Mouse (Mus musculus) G1E (cell line): ENCODE data around the gene Pnpo.

ENCODE experiments used
- CTCF ChIP-seq: IDR thresholded peaks from 2 replicates; pipeline ENCODE4 v1.5.1; 2012; ENCODE audit warnings: low read depth, low read length, inconsistent platforms, mixed read lengths
- GATA1 ChIP-seq: IDR thresholded peaks from 2 replicates; pipeline ENCODE4 v1.6.1; 2012; ENCODE audit warnings: borderline replicate concordance, low read length, inconsistent platforms, mixed read lengths
- GATA2 ChIP-seq: IDR thresholded peaks from 2 replicates; pipeline ENCODE4 v1.6.1; 2012; ENCODE audit warnings: low read depth, low read length, inconsistent platforms, borderline replicate concordance
- POLR2AphosphoS5 ChIP-seq: IDR thresholded peaks from 2 replicates; pipeline ENCODE4 v1.6.1; 2012; ENCODE audit warnings: low read depth, low read length, inconsistent platforms; ENCODE audit not compliant: insufficient replicate concordance
- TAL1 ChIP-seq: conservative IDR thresholded peaks from 2 replicates; pipeline ENCODE4 v1.6.1; 2012; ENCODE audit warnings: low read depth, low read length, inconsistent platforms, mixed read lengths

GRCm38 (mm10) chr11:96955094-96955493, 11.3 kb upstream of the Pnpo start:
- TF ChIP-seq POLR2AphosphoS5, result no peak; the same call in 1 of the 2 replicates
- no peak for TF ChIP-seq CTCF
- TF ChIP-seq TAL1, result no peak
- no peak for TF ChIP-seq GATA1
- TF ChIP-seq GATA2, result no peak
